Mouse (Mus musculus): ENCODE results near the gene Timm8a2. TPM values are rescaled to one million over a fixed set of nuclear protein-coding genes. Genes with fewer than 3 reads are reported as not detected.

The Timm8a2 gene
- polyA plus RNA-seq, 1 experiment from 2014 or later, result not detected

- H3K4me3 ChIP-seq (ENCODE audit: low read depth, low read length), result no peak overlapping the region
- no peak overlapping the region for H3K4me2 ChIP-seq (ENCODE audit: low read depth, severe bottlenecking)
- H3K4me1 ChIP-seq (ENCODE audit: control insufficient read depth, insufficient read depth, low read length), result no peaks in the 10 kb centered on the region
- H3K27me3 ChIP-seq (ENCODE audit: control insufficient read depth, insufficient read depth, low read length), result no peaks in the 10 kb centered on the region
- H3K9me3 ChIP-seq (ENCODE audit: control insufficient read depth, low read length), result no peaks in the 10 kb centered on the region
- no peak overlapping the region for H3K27ac ChIP-seq (replicated peaks; ENCODE audit: low read depth, low read length)
- 94% methylated on average over 7 of the region's 7 CpGs for WGBS
- H3K9ac ChIP-seq (ENCODE audit: low read length), result no peak overlapping the region
- no peak for ATAC-seq (ENCODE audit: insufficient number of reproducible peaks, low FRiP score, low TSS enrichment, low read depth)
- DNase-seq (ENCODE audit: low spot score), result no peak
- no peaks in the 10 kb centered on the region for H3K36me3 ChIP-seq (ENCODE audit: control insufficient read depth, insufficient read depth, low read length)
These were observed 32.2 kb upstream of the Timm8a2 start for GRCm38 (mm10) chr14:122002224-122002623.

GRCm38 (mm10) chr14:122003812-122004211, 30.7 kb upstream of the Timm8a2 start:
- no peaks in the 10 kb centered on the region for H3K4me1 ChIP-seq (ENCODE audit: control insufficient read depth, insufficient read depth, low read length)
- no peaks in the 10 kb centered on the region for H3K27me3 ChIP-seq (ENCODE audit: control insufficient read depth, insufficient read depth, low read length)
- no peak overlapping the region for H3K9ac ChIP-seq (ENCODE audit: low read length)
- no peak overlapping the region for H3K4me2 ChIP-seq (ENCODE audit: low read depth, severe bottlenecking)
- DNase-seq (ENCODE audit: low spot score), result no peak
- H3K9me3 ChIP-seq (ENCODE audit: control insufficient read depth, low read length), result no peaks in the 10 kb centered on the region
- 0 out of 2 replicates have a peak, but pooled peaks cover under 1% of the 10 kb centered on the region for H3K36me3 ChIP-seq (ENCODE audit: control insufficient read depth, insufficient read depth, low read length)
- H3K27ac ChIP-seq (replicated peaks; ENCODE audit: low read depth, low read length), result no peak overlapping the region
- no peak overlapping the region for H3K4me3 ChIP-seq (ENCODE audit: low read depth, low read length)
- no peak for ATAC-seq (ENCODE audit: insufficient number of reproducible peaks, low FRiP score, low TSS enrichment, low read depth)

GRCm38 (mm10) chr14:122008261-122008660, 26.2 kb upstream of the Timm8a2 start:
- H3K4me3 ChIP-seq (ENCODE audit: low read depth, low read length), result no peak overlapping the region
- no peak overlapping the region for H3K27ac ChIP-seq (replicated peaks; ENCODE audit: low read depth, low read length)
- DNase-seq (ENCODE audit: low spot score), result no peak
- H3K4me2 ChIP-seq (ENCODE audit: low read depth, severe bottlenecking), result no peak overlapping the region
- H3K9me3 ChIP-seq (ENCODE audit: control insufficient read depth, low read length), result no peaks in the 10 kb centered on the region
- peaks cover 3% of the 10 kb centered on the region; the same call in 1 of the 2 replicates for H3K4me1 ChIP-seq (ENCODE audit: control insufficient read depth, insufficient read depth, low read length)
- ATAC-seq (ENCODE audit: insufficient number of reproducible peaks, low FRiP score, low TSS enrichment, low read depth), result no peak
- no peaks in the 10 kb centered on the region for H3K27me3 ChIP-seq (ENCODE audit: control insufficient read depth, insufficient read depth, low read length)
- peaks cover 2% of the 10 kb centered on the region; the same call in 1 of the 2 replicates for H3K36me3 ChIP-seq (ENCODE audit: control insufficient read depth, insufficient read depth, low read length)
- 85% methylated on average over 4 of the region's 4 CpGs for WGBS
- no peak overlapping the region for H3K9ac ChIP-seq (ENCODE audit: low read length)

- ATAC-seq (ENCODE audit: insufficient number of reproducible peaks, low FRiP score, low TSS enrichment, low read depth) (no peak), DNase-seq (ENCODE audit: low spot score) (no peak)
- no peak overlapping the region for H3K9ac ChIP-seq (ENCODE audit: low read length)
- H3K36me3 ChIP-seq (ENCODE audit: control insufficient read depth, insufficient read depth, low read length), result peaks cover 2% of the 10 kb centered on the region; the same call in 1 of the 2 replicates
- H3K4me3 ChIP-seq (ENCODE audit: low read depth, low read length), result no peak overlapping the region
- WGBS, result 93% methylated on average over 13 of the region's 13 CpGs
- H3K27me3 ChIP-seq (ENCODE audit: control insufficient read depth, insufficient read depth, low read length), result no peaks in the 10 kb centered on the region
- no peak overlapping the region for H3K27ac ChIP-seq (replicated peaks; ENCODE audit: low read depth, low read length)
- no peak overlapping the region for H3K4me2 ChIP-seq (ENCODE audit: low read depth, severe bottlenecking)
- H3K9me3 ChIP-seq (ENCODE audit: control insufficient read depth, low read length), result no peaks in the 10 kb centered on the region
- peaks cover 4% of the 10 kb centered on the region; the same call in 1 of the 2 replicates for H3K4me1 ChIP-seq (ENCODE audit: control insufficient read depth, insufficient read depth, low read length)
These were observed 25.0 kb upstream of the Timm8a2 start for GRCm38 (mm10) chr14:122009502-122009901.

GRCm38 (mm10) chr14:122010301-122010700, 24.2 kb upstream of the Timm8a2 start:
- Histone ChIP-seq H3K4me3 (ENCODE audit: low read depth, low read length) (no peak overlapping the region), H3K9ac (ENCODE audit: low read length) (no peak overlapping the region), H3K27me3 (ENCODE audit: control insufficient read depth, insufficient read depth, low read length) (no peaks in the 10 kb centered on the region), H3K4me1 (ENCODE audit: control insufficient read depth, insufficient read depth, low read length) (peaks cover 4% of the 10 kb centered on the region; the same call in 1 of the 2 replicates), H3K9me3 (ENCODE audit: control insufficient read depth, low read length) (no peaks in the 10 kb centered on the region), H3K4me2 (ENCODE audit: low read depth, severe bottlenecking) (no peak overlapping the region), H3K27ac (replicated peaks; ENCODE audit: low read depth, low read length) (no peak overlapping the region), H3K36me3 (ENCODE audit: control insufficient read depth, insufficient read depth, low read length) (peaks cover 2% of the 10 kb centered on the region; the same call in 1 of the 2 replicates)
- no peak for DNase-seq (ENCODE audit: low spot score)
- 86% methylated on average over 7 of the region's 7 CpGs for WGBS
- ATAC-seq (ENCODE audit: insufficient number of reproducible peaks, low FRiP score, low TSS enrichment, low read depth), result no peak

GRCm38 (mm10) chr14:122011768-122012167, 22.7 kb upstream of the Timm8a2 start:
- H3K4me2 ChIP-seq (ENCODE audit: low read depth, severe bottlenecking), result no peak overlapping the region
- WGBS, result 93% methylated on average over 8 of the region's 8 CpGs
- peaks cover 4% of the 10 kb centered on the region; the same call in 1 of the 2 replicates for H3K4me1 ChIP-seq (ENCODE audit: control insufficient read depth, insufficient read depth, low read length)
- ATAC-seq (ENCODE audit: insufficient number of reproducible peaks, low FRiP score, low TSS enrichment, low read depth) (no peak), DNase-seq (ENCODE audit: low spot score) (no peak)
- H3K27ac ChIP-seq (replicated peaks; ENCODE audit: low read depth, low read length), result no peak overlapping the region
- no peak overlapping the region for H3K4me3 ChIP-seq (ENCODE audit: low read depth, low read length)
- peaks cover 2% of the 10 kb centered on the region; the same call in 1 of the 2 replicates for H3K36me3 ChIP-seq (ENCODE audit: control insufficient read depth, insufficient read depth, low read length)
- H3K27me3 ChIP-seq (ENCODE audit: control insufficient read depth, insufficient read depth, low read length), result no peaks in the 10 kb centered on the region
- no peak overlapping the region for H3K9ac ChIP-seq (ENCODE audit: low read length)
- no peaks in the 10 kb centered on the region for H3K9me3 ChIP-seq (ENCODE audit: control insufficient read depth, low read length)

GRCm38 (mm10) chr14:122012193-122012592, 22.3 kb upstream of the Timm8a2 start:
- no peaks in the 10 kb centered on the region for H3K27me3 ChIP-seq (ENCODE audit: control insufficient read depth, insufficient read depth, low read length)
- 82% methylated on average over 5 of the region's 5 CpGs for WGBS
- H3K4me1 ChIP-seq (ENCODE audit: control insufficient read depth, insufficient read depth, low read length), result peaks cover 4% of the 10 kb centered on the region; the same call in 1 of the 2 replicates
- no peak for DNase-seq (ENCODE audit: low spot score)
- no peak overlapping the region for H3K4me2 ChIP-seq (ENCODE audit: low read depth, severe bottlenecking)
- H3K9ac ChIP-seq (ENCODE audit: low read length), result no peak overlapping the region
- peaks cover 2% of the 10 kb centered on the region; the same call in 1 of the 2 replicates for H3K36me3 ChIP-seq (ENCODE audit: control insufficient read depth, insufficient read depth, low read length)
- H3K27ac ChIP-seq (replicated peaks; ENCODE audit: low read depth, low read length), result no peak overlapping the region
- H3K9me3 ChIP-seq (ENCODE audit: control insufficient read depth, low read length), result no peaks in the 10 kb centered on the region
- no peak for ATAC-seq (ENCODE audit: insufficient number of reproducible peaks, low FRiP score, low TSS enrichment, low read depth)
- H3K4me3 ChIP-seq (ENCODE audit: low read depth, low read length), result no peak overlapping the region

- peaks cover 2% of the 10 kb centered on the region; the same call in 1 of the 2 replicates for H3K36me3 ChIP-seq (ENCODE audit: control insufficient read depth, insufficient read depth, low read length)
- no peak overlapping the region for H3K27ac ChIP-seq (replicated peaks; ENCODE audit: low read depth, low read length)
- H3K9ac ChIP-seq (ENCODE audit: low read length), result no peak overlapping the region
- peak; percentile 29 for DNase-seq (ENCODE audit: low spot score)
- no peak overlapping the region for H3K4me2 ChIP-seq (ENCODE audit: low read depth, severe bottlenecking)
- H3K9me3 ChIP-seq (ENCODE audit: control insufficient read depth, low read length), result no peaks in the 10 kb centered on the region
- WGBS, result 61% methylated on average over 13 of the region's 13 CpGs
- peak; percentile 53; the same call in 1 of the 2 replicates for ATAC-seq (ENCODE audit: insufficient number of reproducible peaks, low FRiP score, low TSS enrichment, low read depth)
- no peaks in the 10 kb centered on the region for H3K27me3 ChIP-seq (ENCODE audit: control insufficient read depth, insufficient read depth, low read length)
- H3K4me1 ChIP-seq (ENCODE audit: control insufficient read depth, insufficient read depth, low read length), result peaks cover 5% of the 10 kb centered on the region; the same call in 1 of the 2 replicates
- no peak overlapping the region for H3K4me3 ChIP-seq (ENCODE audit: low read depth, low read length)
These were observed 21.7 kb upstream of the Timm8a2 start for GRCm38 (mm10) chr14:122012814-122013213.
